Mouse (Mus musculus) cerebellum, postnatal 10 days (tissue): ENCODE data around the gene Bach1.
A peak's percentile ranks its signal among the peaks of the same experiment; 100 is the strongest.

ENCODE experiments used
- DNase-seq, 2 experiments: peaks; one replicate each; pipeline ENCODE4 v3.0.0; 2021; ENCODE audit warnings: mixed read lengths in 2 of 2

Gene Bach1

GRCm38 (mm10) chr16:87698692-87699305, at the start of gene Bach1:
Bach1 (plus strand) TSS chr16:87698945.
- DNase-seq, result peak; percentile 96 to 98

DNA sequence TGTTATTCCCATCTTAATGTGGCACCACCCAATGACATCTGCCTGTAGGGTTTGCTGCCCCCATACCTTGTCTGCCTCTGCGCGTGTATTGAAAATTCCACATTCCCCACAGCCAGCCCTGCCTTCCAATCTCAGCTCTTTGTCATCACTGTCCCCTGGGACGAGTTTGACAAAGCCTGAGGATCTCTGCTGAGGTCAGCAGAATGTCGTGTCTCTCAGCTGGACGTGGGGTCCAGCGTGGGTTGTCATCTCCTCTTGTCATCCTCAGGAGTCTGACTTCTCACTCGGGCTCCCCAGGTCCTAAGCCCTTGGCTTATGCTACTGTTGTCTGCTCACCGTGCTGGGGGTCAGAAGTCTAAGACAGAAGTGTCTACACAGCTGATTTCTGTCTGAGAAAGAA, 46.4 kb upstream of the Bach1 start:
- no peak for DNase-seq

DNA sequence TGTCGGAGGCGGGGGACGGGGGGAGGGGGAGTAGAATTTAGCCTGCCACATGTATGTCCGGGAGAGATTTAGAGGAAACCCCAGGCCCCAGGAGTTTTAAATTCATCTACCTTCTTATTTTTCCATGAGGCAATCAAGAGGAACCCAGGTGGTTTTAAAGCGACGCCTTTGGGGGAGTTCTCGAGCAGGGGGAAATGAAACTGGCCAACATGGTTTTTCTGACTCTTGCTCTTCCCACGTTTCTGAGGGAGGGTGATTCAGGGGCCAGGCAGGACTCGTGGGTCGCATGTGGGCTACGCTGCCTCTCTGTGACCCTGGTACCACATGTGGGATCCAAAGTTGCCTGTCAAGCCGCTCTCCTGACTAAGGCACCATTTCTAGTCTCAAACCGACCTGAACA, 45.8 kb upstream of the Bach1 start:
- DNase-seq, result no peak

- no peak for DNase-seq
Observed at GRCm38 (mm10) chr16:87654016-87654575, 44.6 kb upstream of the Bach1 start.

- DNase-seq, result no peak
Observed at GRCm38 (mm10) chr16:87655005-87655404, 43.7 kb upstream of the Bach1 start.

- DNase-seq, result no peak
Observed at GRCm38 (mm10) chr16:87655579-87655978, 43.2 kb upstream of the Bach1 start.

GRCm38 (mm10) chr16:87656771-87657170, 42.0 kb upstream of the Bach1 start:
- no peak for DNase-seq

DNA sequence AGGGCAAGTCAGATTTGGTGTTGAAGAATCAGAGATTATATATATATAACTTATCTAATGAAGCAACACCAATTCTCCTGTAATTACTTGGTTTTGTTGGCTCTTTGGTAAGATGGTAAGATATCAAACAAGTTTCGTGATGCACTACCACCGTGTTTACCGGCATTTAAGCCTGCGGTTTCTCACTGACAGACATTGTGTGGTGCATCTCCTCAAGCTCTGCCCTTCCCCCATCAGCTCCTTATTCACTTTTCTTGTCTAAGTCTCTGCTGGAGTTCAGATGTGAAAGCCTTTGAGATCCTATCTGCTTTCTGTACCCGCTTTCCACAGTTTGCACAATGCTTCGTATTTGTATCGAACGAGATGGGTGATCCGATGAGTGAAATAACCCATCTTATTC, 41.5 kb upstream of the Bach1 start:
- DNase-seq, result no peak

DNA sequence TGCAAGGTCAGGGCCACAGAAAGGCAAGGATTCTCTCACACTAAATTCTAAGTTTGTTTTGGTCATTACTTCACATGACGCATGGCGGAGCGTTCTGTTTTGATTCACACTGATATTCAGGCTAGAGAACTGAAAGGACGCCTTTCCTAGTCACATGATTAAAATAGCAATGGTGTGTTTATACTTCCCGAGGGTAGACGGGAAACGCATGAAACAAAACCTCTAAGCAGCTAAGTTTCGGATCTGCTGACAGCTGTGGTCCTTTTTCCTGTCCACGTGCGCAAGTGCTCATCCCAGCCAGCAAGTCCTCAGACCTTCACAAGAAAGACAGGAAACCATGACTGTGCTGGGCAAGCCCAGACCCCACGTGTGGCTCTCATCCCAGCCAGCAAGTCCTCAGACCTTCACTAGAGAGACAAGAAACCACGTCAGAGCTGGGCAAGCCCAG, 37.7 kb upstream of the Bach1 start:
- DNase-seq, result no peak

DNA sequence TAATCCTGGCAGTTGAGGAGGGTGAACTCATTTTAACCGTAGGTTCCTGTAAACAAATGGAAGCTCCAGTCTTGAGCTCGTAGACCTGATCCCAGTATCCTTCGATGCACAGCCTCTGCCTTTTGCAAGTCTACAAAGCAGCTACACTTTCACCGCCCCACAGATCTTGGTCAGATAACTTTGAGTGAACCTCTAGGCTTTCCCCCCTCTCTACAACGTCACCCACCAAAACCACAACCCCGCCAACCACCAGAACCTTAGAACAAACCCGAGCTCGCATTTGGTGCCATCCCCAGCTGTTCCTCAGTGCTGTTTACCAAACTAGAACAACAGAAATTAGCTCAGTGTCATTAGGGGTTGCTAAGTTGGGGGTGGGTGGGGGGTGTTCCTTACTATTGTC, 37.1 kb upstream of the Bach1 start:
- DNase-seq, result no peak

- no peak for DNase-seq
Observed at GRCm38 (mm10) chr16:87662528-87662927, 36.2 kb upstream of the Bach1 start.

GRCm38 (mm10) chr16:87663890-87664289, 34.9 kb upstream of the Bach1 start:
- no peak for DNase-seq

GRCm38 (mm10) chr16:87665246-87665645, 33.5 kb upstream of the Bach1 start:
- DNase-seq, result no peak

GRCm38 (mm10) chr16:87665752-87666619, 32.8 kb upstream of the Bach1 start:
- no peak for DNase-seq

DNA sequence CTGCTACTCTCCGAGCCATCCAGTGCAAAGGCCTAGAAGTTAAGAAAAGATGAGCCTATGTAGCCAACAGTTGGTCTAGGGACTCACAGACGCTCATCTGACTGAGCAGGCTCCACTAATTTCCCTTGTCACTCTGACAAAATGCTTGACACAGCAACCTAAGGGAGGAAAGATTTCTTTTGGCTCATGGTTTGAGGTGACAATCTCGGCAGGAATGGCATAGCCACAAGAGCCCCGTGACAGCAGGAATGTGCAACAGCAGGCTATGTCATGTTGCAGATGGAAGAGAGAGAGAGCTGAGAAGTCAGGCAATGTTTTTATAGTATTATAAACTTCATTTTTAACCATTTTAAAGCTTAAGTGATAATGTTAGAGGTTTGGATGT, 32.1 kb upstream of the Bach1 start:
- DNase-seq, result no peak

- DNase-seq, result no peak
Observed at GRCm38 (mm10) chr16:87668002-87668401, 30.7 kb upstream of the Bach1 start.

DNA sequence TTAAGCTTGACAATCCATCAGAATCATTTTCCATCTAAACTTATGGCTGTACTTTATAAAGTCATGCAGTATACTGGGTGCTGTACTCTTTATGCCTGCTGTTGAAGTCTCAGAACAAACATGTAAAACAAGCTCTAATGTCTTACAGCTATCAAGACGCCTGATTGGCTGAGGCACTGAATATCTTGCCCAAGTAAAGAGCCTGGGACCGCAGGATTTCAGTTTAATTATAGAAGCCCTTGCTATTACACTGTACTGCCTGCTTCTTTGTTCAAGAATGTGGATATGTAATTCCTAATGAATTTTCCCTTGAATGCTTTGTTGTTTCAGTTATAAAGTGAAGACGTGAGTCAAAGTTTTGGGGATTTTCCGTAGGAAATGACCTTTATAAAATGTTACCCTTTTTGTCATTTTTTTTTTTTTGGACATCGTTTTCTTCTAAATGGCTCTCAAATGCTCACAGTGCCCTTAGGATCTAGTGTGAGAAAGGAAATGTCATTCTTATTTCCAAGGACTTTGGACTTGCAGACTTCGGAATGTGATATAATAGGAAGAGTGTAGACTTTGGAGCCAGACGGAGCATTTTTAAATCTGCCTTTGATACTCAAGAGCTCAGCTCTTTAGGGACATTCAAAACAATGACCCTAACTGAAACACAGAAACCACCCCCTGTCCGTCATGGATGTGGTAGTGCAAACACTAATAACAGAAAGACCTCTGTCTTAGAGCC, 28.5 kb upstream of the Bach1 start:
- no peak for DNase-seq

- peak; percentile 47 to 59 for DNase-seq
Observed at GRCm38 (mm10) chr16:87670821-87671165, 28.0 kb upstream of the Bach1 start.

DNA sequence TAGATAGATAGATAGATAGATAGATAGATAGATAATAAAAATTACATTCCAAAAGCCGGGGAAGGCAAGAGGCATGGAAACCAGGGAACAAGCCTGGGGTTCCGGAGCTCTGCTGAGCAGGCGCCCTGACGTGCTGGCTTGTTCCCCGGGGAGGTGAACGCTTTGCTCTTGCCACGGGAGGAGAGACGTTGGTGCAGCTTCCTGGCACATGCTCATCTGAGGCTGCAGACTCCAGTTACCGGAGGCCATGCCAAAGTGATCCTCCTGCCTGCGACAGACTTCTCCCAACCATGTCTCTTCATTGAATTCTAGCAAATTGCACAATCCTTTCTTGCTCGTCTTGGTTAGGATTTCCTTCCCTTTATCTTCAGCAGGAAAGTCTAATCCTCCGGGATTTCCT, 27.4 kb upstream of the Bach1 start:
- peak; percentile 15 to 26 for DNase-seq

DNA sequence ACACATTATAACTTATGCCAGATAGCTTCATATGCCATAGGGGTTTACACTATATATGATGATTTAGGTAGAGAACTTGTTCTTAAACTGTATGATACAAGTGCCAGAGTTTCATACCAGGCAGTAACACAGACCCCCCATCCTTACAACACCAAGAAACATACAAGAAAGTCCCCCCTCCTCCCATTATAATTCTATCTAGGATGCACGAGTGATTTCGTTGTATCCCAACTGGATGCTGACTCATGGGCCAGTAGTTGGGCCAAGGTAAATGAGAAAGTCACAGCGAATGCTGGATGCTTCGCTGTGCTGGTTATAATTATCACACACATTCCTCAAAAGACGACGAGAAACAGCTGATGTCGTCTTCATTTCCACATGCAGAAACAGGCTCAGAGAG, 25.6 kb upstream of the Bach1 start:
- DNase-seq, result no peak

DNA sequence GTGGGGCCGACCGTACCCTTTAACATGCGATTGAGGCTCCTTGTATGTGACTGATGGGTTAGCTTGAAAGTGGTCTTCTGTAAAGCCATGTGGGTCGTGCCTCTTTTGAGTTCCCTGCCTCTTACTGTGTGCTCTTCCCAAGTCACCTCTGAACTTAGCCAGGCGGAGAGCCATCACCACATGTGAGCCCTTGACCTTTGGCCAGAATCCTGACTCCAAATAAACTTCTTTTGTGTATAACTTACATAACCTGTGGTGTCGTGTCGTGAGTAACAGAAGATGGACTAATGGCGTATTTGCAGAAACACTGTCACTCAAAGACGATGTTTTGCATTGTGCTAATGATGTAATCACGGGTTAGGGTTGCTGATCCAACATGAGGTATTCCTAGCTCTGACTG, 22.6 kb upstream of the Bach1 start:
- DNase-seq, result no peak

GRCm38 (mm10) chr16:87678667-87679066, 20.1 kb upstream of the Bach1 start:
- no peak for DNase-seq

DNA sequence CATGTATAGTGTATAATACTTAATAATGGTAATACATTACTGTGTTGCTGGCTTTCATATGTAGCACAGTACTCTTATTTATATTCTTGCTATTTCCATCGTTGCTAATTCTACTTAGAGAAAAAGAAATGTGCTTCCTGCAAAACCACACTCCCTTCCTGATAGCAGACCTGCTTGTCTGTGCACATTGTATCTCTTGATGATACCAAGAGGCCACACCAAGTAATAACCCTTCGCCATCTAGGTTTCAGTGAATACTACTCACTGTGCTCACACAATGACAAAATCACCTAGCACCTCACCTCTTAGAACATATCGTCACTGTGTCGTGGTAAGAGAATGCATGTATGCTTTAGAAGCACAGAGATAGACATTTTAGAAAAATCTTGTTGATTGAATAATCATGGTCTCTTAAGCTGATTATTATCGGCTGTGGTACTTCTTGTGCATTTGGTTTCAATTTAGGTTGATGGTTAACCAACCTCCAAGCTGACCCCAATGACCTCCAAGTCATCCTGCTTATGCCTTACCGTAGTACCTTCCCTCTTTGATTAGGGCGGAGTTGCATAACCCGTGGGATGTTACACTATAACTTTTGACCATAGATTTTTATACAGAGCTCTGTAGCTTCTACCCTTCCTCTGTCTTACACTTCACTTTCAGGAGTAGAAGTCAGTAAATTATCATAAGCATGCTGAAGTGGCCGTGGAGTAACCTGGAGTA, 17.7 kb upstream of the Bach1 start:
- DNase-seq, result no peak
